Mouse (Mus musculus) CH12.LX (cell line): Measurements from ENCODE around the gene Nadk2. TPM values are rescaled to one million over a fixed set of nuclear protein-coding genes. Genes with fewer than 3 reads are reported as not detected.

Experiments used
- DNase-seq: peaks from one replicate; pipeline ENCODE4 v3.0.0-alpha.2; 2013; ENCODE audit errors: extremely low read depth
- H3K27ac ChIP-seq: 2 replicates; pipeline ENCODE4 v1.5.1; 2012; ENCODE audit warnings: low read depth, mild to moderate bottlenecking, control low read depth, moderate library complexity; ENCODE audit not compliant: insufficient read depth
- H3K27me3 ChIP-seq: replicated peaks from 2 replicates; pipeline ENCODE3; 2012; ENCODE audit warnings: inconsistent platforms
- H3K36me3 ChIP-seq, 2 experiments: replicated peaks in 1 of 2; 2 replicates each; pipeline versions ENCODE3 to v1.6.1; 2012; ENCODE audit warnings: inconsistent platforms in 1 of 2, low read length in 1 of 2, mild to moderate bottlenecking in 1 of 2, mixed read lengths in 1 of 2, moderate library complexity in 1 of 2; ENCODE audit not compliant: control insufficient read depth in 1 of 2, insufficient read depth in 1 of 2
- H3K4me1 ChIP-seq, 2 experiments: 2 replicates each; pipeline ENCODE4 v1.6.1; 2012; ENCODE audit warnings: inconsistent platforms in 1 of 2, moderate library complexity in 1 of 2; ENCODE audit not compliant: insufficient read depth in 2 of 2, control insufficient read depth in 1 of 2
- H3K4me2 ChIP-seq: 2 replicates; pipeline ENCODE4 v1.6.1; 2012; ENCODE audit warnings: low read depth, mild to moderate bottlenecking, control low read depth; ENCODE audit not compliant: poor library complexity, insufficient read depth, severe bottlenecking
- H3K4me3 ChIP-seq, 3 experiments: fragments of 150-350 bp in 1 of 3; sonication (generic) in 1 of 3; replicated peaks in 1 of 3; 2 replicates each; pipeline versions ENCODE3 to v1.5.1; 2011 to 2012; ENCODE audit warnings: low read depth in 2 of 3, low read length in 2 of 3, mild to moderate bottlenecking in 2 of 3, moderate library complexity in 2 of 3, control low read depth in 1 of 3, improper control_type of control experiment in 1 of 3, inconsistent platforms in 1 of 3, mixed read lengths in 1 of 3; ENCODE audit not compliant: poor library complexity in 1 of 3
- H3K79me2 ChIP-seq: replicated peaks from 2 replicates; pipeline ENCODE4 v1.6.1; 2012; ENCODE audit warnings: mild to moderate bottlenecking, moderate library complexity; ENCODE audit not compliant: control insufficient read depth, poor library complexity, insufficient read depth, severe bottlenecking; ENCODE audit errors: extremely low read depth
- H3K9ac ChIP-seq: 2 replicates; pipeline ENCODE4 v1.6.1; 2012; ENCODE audit warnings: low read depth, mild to moderate bottlenecking, control low read depth, moderate library complexity; ENCODE audit not compliant: insufficient read depth
- H3K9me3 ChIP-seq: replicated peaks from 2 replicates; pipeline ENCODE3; 2012; ENCODE audit warnings: low read length, inconsistent platforms, mixed read lengths
- BHLHE40 ChIP-seq: IDR thresholded peaks from 2 replicates; pipeline ENCODE4 v1.6.1; 2011; ENCODE audit warnings: mild to moderate bottlenecking, low read depth, low read length, improper control_type of control experiment
- CHD1 ChIP-seq: IDR thresholded peaks from 2 replicates; pipeline ENCODE4 v1.6.1; 2012; ENCODE audit warnings: low read depth, low read length, improper control_type of control experiment, inconsistent platforms
- CTCF ChIP-seq, 2 experiments: IDR thresholded peaks in 1 of 2; conservative IDR thresholded peaks in 1 of 2; 2 replicates each; pipeline ENCODE4 v1.5.1; 2011 to 2012; ENCODE audit warnings: low read depth in 2 of 2, low read length in 2 of 2, improper control_type of control experiment in 1 of 2, inconsistent platforms in 1 of 2, mild to moderate bottlenecking in 1 of 2, moderate library complexity in 1 of 2
- E2F4 ChIP-seq: IDR thresholded peaks from 2 replicates; pipeline ENCODE4 v1.6.1; 2011; ENCODE audit warnings: low read depth, low read length, improper control_type of control experiment; ENCODE audit not compliant: insufficient replicate concordance
- ELF1 ChIP-seq: IDR thresholded peaks from 2 replicates; pipeline ENCODE4 v1.6.1; 2014; ENCODE audit warnings: low read depth, mild to moderate bottlenecking, inconsistent platforms, low read length, improper control_type of control experiment
- ETS1 ChIP-seq: conservative IDR thresholded peaks from 2 replicates; pipeline ENCODE4 v1.6.1; 2012; ENCODE audit warnings: low read depth, mild to moderate bottlenecking, inconsistent platforms, low read length, improper control_type of control experiment, moderate library complexity
- JUN ChIP-seq: IDR thresholded peaks from 2 replicates; pipeline ENCODE4 v1.6.1; 2011; ENCODE audit warnings: low read depth, mild to moderate bottlenecking, low read length, improper control_type of control experiment, moderate library complexity; ENCODE audit not compliant: insufficient read depth
- KAT2A ChIP-seq: IDR thresholded peaks from 2 replicates; pipeline ENCODE4 v1.6.1; 2012; ENCODE audit warnings: low read length, improper control_type of control experiment, inconsistent platforms; ENCODE audit not compliant: insufficient replicate concordance
- MXI1 ChIP-seq: IDR thresholded peaks from 2 replicates; pipeline ENCODE4 v1.6.1; 2011; ENCODE audit warnings: mild to moderate bottlenecking, low read depth, low read length, improper control_type of control experiment
- NELFE ChIP-seq: IDR thresholded peaks from 2 replicates; pipeline ENCODE4 v1.6.1; 2011; ENCODE audit warnings: low read depth, low read length, improper control_type of control experiment
- NRF1 ChIP-seq: IDR thresholded peaks from 2 replicates; pipeline ENCODE4 v1.6.1; 2014; ENCODE audit warnings: low read depth, mild to moderate bottlenecking, inconsistent platforms, low read length, improper control_type of control experiment, moderate library complexity
- PAX5 ChIP-seq: IDR thresholded peaks from 2 replicates; pipeline ENCODE4 v1.6.1; 2012; ENCODE audit warnings: low read length, inconsistent platforms, mixed read lengths
- POLR2AphosphoS2 ChIP-seq: IDR thresholded peaks from 2 replicates; pipeline ENCODE4 v1.6.1; 2011; ENCODE audit warnings: low read depth, low read length, improper control_type of control experiment
- RAD21 ChIP-seq: IDR thresholded peaks from 2 replicates; pipeline ENCODE4 v1.6.1; 2011; ENCODE audit warnings: low read depth, mild to moderate bottlenecking, low read length, improper control_type of control experiment, moderate library complexity
- RCOR1 ChIP-seq: conservative IDR thresholded peaks from 2 replicates; pipeline ENCODE4 v1.6.1; 2012; ENCODE audit warnings: low read depth, mild to moderate bottlenecking, inconsistent platforms, low read length, improper control_type of control experiment
- SIN3A ChIP-seq: IDR thresholded peaks from 2 replicates; pipeline ENCODE4 v1.6.1; 2012; ENCODE audit warnings: low read length, improper control_type of control experiment, inconsistent platforms
- SMC3 ChIP-seq: IDR thresholded peaks from 2 replicates; pipeline ENCODE4 v1.6.1; 2011; ENCODE audit warnings: low read depth, low read length, improper control_type of control experiment
- TBP ChIP-seq: conservative IDR thresholded peaks from 2 replicates; pipeline ENCODE4 v1.6.1; 2011; ENCODE audit warnings: low read depth, low read length, improper control_type of control experiment
- UBTF ChIP-seq: IDR thresholded peaks from 2 replicates; pipeline ENCODE4 v1.6.1; 2012; ENCODE audit warnings: low read depth, mild to moderate bottlenecking, inconsistent platforms, low read length, improper control_type of control experiment, moderate library complexity
- USF1 ChIP-seq: IDR thresholded peaks from 2 replicates; pipeline ENCODE4 v1.6.1; 2014; ENCODE audit warnings: low read depth, mild to moderate bottlenecking, inconsistent platforms, low read length, improper control_type of control experiment
- ZC3H11A ChIP-seq: IDR thresholded peaks from 2 replicates; pipeline ENCODE4 v1.6.1; 2012; ENCODE audit warnings: low read depth, mild to moderate bottlenecking, inconsistent platforms, low read length, improper control_type of control experiment
- ZNF384 ChIP-seq: IDR thresholded peaks from 2 replicates; pipeline ENCODE4 v1.6.1; 2012; ENCODE audit warnings: low read depth, low read length, improper control_type of control experiment, inconsistent platforms
- dilution Hi-C: fragments of 300-500 bp; cut with MboI; formaldehyde crosslinking; loops from 2 replicates; pipeline ENCODE4 v1.14.3; 2020; ENCODE audit warnings: low sequenced_read_pairs; ENCODE audit not compliant: extremely low pct_unique_long_range_greater_than_20kb, extremely low pct_ligation_motif_present
- in situ Hi-C: fragments of 300-500 bp; cut with MboI; formaldehyde crosslinking; loops from 3 replicates; pipeline ENCODE4 v1.14.3; 2019; ENCODE audit warnings: low sequenced_read_pairs, low pct_ligation_motif_present, low pct_unique_long_range_greater_than_20kb, mixed read lengths
- polyA plus RNA-seq: library from polyadenylated mRNA; unstranded; fragments of >175 nt; gene quantifications from 2 replicates; pipeline ENCODE4 v1.2.1, GENCODE M21; 2012; ENCODE audit warnings: low read depth; ENCODE audit not compliant: insufficient read length
- total RNA-seq, 2 experiments: library from RNA; depleted of rRNA; stranded (reverse); fragments of 300-350 nt in 1 of 2; fragments of >200 nt in 1 of 2; gene quantifications; 2 replicates each; pipeline ENCODE4 v1.2.3; 2012 to 2014

Gene Nadk2
- total and polyA plus RNA-seq, 3 experiments = 22.6 to 35.1 (median 30.1) TPM

DNA sequence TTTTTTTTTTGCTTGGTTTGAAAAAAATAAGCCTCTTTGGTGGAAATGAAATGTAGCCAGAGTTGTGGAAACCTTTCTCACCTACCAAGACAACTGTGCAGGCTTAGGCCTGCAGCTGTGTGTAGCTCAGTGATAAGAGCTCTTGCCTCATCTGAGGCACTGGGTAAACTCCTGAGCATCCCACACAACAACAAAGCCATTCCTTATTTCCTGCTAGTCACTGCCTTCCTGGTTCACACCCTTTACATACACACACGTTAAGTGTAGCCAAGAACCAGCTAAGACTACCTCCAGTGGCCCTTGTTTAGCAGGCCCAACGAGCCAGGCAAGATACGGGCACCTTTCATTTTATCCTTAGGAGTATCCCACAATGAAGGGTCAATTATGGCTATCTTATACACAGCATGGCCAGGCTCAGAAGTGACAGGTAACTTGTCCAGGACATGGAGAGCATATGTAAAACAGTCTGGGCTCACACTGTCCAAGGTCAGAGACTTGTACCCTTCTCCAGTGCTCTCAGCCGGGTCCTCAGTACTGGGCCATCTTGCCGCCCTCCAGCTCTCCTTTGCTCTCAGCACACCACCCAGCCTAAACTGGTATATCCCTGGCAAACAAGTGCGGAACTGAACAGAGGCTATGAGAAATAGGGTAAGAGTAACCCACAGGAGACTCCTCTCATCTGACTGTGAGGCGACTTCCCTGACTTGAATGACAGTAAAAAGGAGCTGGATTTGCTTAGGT lies 56.2 kb downstream of the Nadk2 start:
- Histone ChIP-seq H3K36me3 (peaks cover 61 to 88% of the 10 kb centered on the region in 2 experiments), H3K4me2 (no peak overlapping the region)
- TF ChIP-seq JUN (no peak), ZNF384 (no peak), USF1 (no peak), CHD1 (no peak), CTCF (conservative IDR thresholded peaks at IDR 0.05 in 1 of 2, IDR thresholded peaks at IDR 0.05 in 1 of 2; ENCODE audit: low read depth in 2 of 2, low read length in 2 of 2) (no peak), ETS1 (no peak), RCOR1 (no peak), E2F4 (no peak), POLR2AphosphoS2 (no peak), RAD21 (no peak), NRF1 (no peak), ELF1 (no peak), TBP (no peak), KAT2A (no peak), UBTF (no peak), SMC3 (no peak), MXI1 (no peak)
- TF ChIP-seq, all 38 proteins: peak for 0
- dilution Hi-C loops (no loop called here), in situ Hi-C loops (no loop called here)
- Histone ChIP-seq H3K4me1 (peaks cover 0 to 12% of the 10 kb centered on the region in 2 experiments; a peak in 2 of 4 replicates), H3K4me3 (no peak overlapping the region), H3K9me3 (no peaks in the 10 kb centered on the region), H3K27ac (no peak overlapping the region), H3K9ac (no peak overlapping the region), H3K27me3 (no peaks in the 10 kb centered on the region), H3K79me2 (peaks cover 3% of the 10 kb centered on the region; the same call in 1 of the 2 replicates)
- DNase-seq = no peak

DNA sequence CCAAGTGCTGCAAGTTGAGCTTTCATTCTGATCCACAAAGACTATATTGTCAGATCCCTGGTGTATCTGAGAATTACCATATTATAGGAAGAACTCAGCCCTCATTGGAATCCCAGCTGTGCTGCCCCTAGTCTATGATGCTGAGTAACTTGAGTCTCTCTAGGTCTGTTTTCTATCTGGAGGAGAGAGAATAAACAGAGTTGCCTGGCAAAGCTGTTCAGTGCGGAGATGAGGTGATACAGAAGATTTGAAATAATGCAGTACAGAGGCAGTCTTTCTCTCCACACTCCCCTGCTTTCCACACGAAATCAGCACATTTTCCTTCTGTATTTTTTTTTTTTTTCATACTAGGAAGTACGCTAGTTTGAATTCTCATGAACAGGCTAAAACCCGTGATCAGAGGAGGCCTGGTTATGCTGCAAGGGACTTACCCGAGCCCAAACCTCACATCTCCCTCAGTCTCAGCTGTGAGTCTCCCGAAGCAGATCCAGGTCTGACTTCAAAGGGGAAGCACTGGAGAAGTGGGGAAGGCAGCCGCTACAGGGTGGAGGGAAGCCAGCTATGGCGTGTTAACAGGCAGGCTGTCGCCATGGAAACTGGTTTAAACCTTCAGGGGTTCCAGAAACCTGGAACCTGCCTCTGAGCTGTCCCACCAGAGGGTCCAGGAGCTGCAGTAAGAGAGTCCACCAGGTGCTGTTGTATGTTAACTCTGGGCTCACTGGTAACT lies 59.9 kb downstream of the Nadk2 start:
- dilution Hi-C loops (no loop called here), in situ Hi-C loops (loop anchor here (10.0 kb wide), 1 partner anchor 54 kb away; no protein-coding TSS in a partner anchor)
- Histone ChIP-seq H3K4me3 (no peak overlapping the region), H3K36me3 (peaks cover 50 to 85% of the 10 kb centered on the region in 2 experiments), H3K79me2 (peaks cover 21% of the 10 kb centered on the region), H3K4me2 (no peak overlapping the region), H3K9ac (no peak overlapping the region), H3K4me1 (peaks cover 0 to 24% of the 10 kb centered on the region in 2 experiments; a peak in 2 of 4 replicates), H3K9me3 (no peaks in the 10 kb centered on the region), H3K27ac (no peak overlapping the region), H3K27me3 (no peaks in the 10 kb centered on the region)
- no peak for DNase-seq
- TF ChIP-seq RAD21 (no peak), RCOR1 (no peak), BHLHE40 (no peak), ZNF384 (no peak), PAX5 (no peak), TBP (no peak), SIN3A (no peak), NELFE (no peak), ZC3H11A (no peak)
